Mouse (Mus musculus): ENCODE data around the gene Ccdc187. TPM values are rescaled to one million over a fixed set of nuclear protein-coding genes. Genes with fewer than 3 reads are reported as not detected.

The Ccdc187 gene
- polyA plus RNA-seq, 1 experiment = not detected

GRCm38 (mm10) chr2:26264646-26265045, 29.7 kb downstream of the Ccdc187 start:
- no peak overlapping the region for H3K4me3 ChIP-seq (ENCODE audit: extremely low read depth, insufficient read depth, insufficient read length)
- DNase-seq (ENCODE audit: low read depth in 1 of 2, low spot score in 2 of 2) = no peak
- no peak overlapping the region for H3K27ac ChIP-seq (ENCODE audit: insufficient read depth, low read length)
- no peaks in the 10 kb centered on the region for H3K36me3 ChIP-seq (ENCODE audit: control insufficient read depth, insufficient read depth, low read length)
- no peaks in the 10 kb centered on the region for H3K27me3 ChIP-seq (ENCODE audit: control insufficient read depth, insufficient read depth, low read length)
- WGBS = 79% methylated on average over 4 of the region's 4 CpGs
- H3K4me1 ChIP-seq (ENCODE audit: control insufficient read depth, insufficient read depth, insufficient read length) = no peaks in the 10 kb centered on the region
- no peak for TF ChIP-seq POLR2A (IDR thresholded peaks at IDR 0.05; ENCODE audit: low read depth, low read length)

GRCm38 (mm10) chr2:26257315-26258096, 36.9 kb downstream of the Ccdc187 start:
- Histone ChIP-seq H3K36me3 (ENCODE audit: control insufficient read depth, insufficient read depth, low read length) (no peaks in the 10 kb centered on the region), H3K4me3 (ENCODE audit: extremely low read depth, insufficient read depth, insufficient read length) (no peak overlapping the region), H3K4me1 (ENCODE audit: control insufficient read depth, insufficient read depth, insufficient read length) (no peaks in the 10 kb centered on the region), H3K27me3 (ENCODE audit: control insufficient read depth, insufficient read depth, low read length) (no peaks in the 10 kb centered on the region), H3K27ac (ENCODE audit: insufficient read depth, low read length) (no peak overlapping the region)
- TF ChIP-seq POLR2A (IDR thresholded peaks at IDR 0.05; ENCODE audit: low read depth, low read length) = no peak
- TF ChIP-seq CTCF (IDR thresholded peaks at IDR 0.05; ENCODE audit: extremely low read depth, insufficient read depth, insufficient read length, insufficient replicate concordance) = no peak
- no peak for DNase-seq (ENCODE audit: low read depth in 1 of 2, low spot score in 2 of 2)
- WGBS = 88% methylated on average over 16 of the region's 16 CpGs

DNA sequence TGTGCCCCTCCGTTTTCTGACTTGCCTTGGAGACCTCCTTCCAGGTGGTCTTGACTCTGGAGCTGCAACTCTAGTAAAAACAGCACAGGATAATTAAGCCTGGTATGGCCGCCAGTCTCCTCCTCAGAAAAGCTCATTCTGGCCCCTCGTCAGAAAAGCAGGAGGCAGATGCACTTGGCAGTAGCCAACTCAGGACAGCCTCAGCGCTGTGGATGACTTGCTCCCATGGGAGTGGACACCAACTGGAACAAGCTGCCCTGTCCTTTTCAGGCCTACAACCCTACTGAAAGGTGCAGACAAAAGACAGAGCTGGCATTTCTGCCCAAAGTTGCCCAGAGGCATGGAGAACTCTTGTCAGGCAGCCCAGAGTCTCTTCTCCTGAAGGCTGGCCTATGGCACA, 39.5 kb downstream of the Ccdc187 start:
- 79% methylated on average over 4 of the region's 4 CpGs for WGBS
- Histone ChIP-seq H3K4me1 (ENCODE audit: control insufficient read depth, insufficient read depth, insufficient read length) (no peaks in the 10 kb centered on the region), H3K27ac (ENCODE audit: insufficient read depth, low read length) (no peak overlapping the region), H3K4me3 (ENCODE audit: extremely low read depth, insufficient read depth, insufficient read length) (no peak overlapping the region), H3K27me3 (ENCODE audit: control insufficient read depth, insufficient read depth, low read length) (no peaks in the 10 kb centered on the region), H3K36me3 (ENCODE audit: control insufficient read depth, insufficient read depth, low read length) (no peaks in the 10 kb centered on the region)
- TF ChIP-seq POLR2A (IDR thresholded peaks at IDR 0.05; ENCODE audit: low read depth, low read length) = no peak
- no peak for TF ChIP-seq CTCF (IDR thresholded peaks at IDR 0.05; ENCODE audit: extremely low read depth, insufficient read depth, insufficient read length, insufficient replicate concordance)
- DNase-seq (ENCODE audit: low read depth in 1 of 2, low spot score in 2 of 2) = no peak

DNA sequence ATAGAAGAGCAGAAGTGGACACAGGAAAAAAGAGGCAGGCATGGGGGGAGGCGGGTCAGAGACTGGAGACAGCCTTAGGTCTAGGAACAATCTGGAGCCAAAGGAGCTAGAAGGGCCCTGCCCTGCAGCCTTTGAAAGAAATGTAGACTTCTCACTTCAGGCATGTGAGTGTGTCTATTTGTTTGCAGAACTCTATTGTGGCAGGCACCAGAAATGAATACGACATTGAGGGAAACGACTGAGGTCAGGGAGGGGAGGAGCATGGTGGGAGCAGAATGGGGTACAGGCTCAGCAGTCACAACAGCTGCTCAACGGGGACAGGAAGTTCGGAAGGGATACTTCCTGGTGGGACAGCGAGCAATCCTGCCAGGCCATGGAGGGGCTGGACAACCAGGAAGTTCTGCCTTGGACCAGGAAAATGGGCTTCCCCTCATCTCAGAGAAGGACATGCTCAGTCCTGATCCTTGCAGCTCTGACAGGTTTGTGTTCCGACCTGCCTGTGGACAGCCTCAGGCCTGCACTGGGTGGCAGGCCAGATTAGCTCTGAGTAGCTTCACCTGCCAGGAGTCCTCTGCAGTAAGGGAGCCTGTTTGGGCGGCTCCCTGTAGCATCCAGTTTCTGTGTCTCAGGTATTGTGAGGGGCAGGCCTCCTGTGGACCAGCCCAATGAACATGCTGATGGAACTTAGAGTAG, 41.7 kb downstream of the Ccdc187 start:
- no peak overlapping the region for H3K4me3 ChIP-seq (ENCODE audit: extremely low read depth, insufficient read depth, insufficient read length)
- H3K36me3 ChIP-seq (ENCODE audit: control insufficient read depth, insufficient read depth, low read length) = no peaks in the 10 kb centered on the region
- no peak for DNase-seq (ENCODE audit: low read depth in 1 of 2, low spot score in 2 of 2)
- WGBS = 35% methylated on average over 8 of the region's 8 CpGs
- TF ChIP-seq POLR2A (IDR thresholded peaks at IDR 0.05; ENCODE audit: low read depth, low read length) (no peak), CTCF (IDR thresholded peaks at IDR 0.05; ENCODE audit: extremely low read depth, insufficient read depth, insufficient read length, insufficient replicate concordance) (no peak)
- H3K4me1 ChIP-seq (ENCODE audit: control insufficient read depth, insufficient read depth, insufficient read length) = no peaks in the 10 kb centered on the region
- no peak overlapping the region for H3K27ac ChIP-seq (ENCODE audit: insufficient read depth, low read length)
- H3K27me3 ChIP-seq (ENCODE audit: control insufficient read depth, insufficient read depth, low read length) = no peaks in the 10 kb centered on the region

- Histone ChIP-seq H3K4me3 (ENCODE audit: extremely low read depth, insufficient read depth, insufficient read length) (no peak overlapping the region), H3K27ac (ENCODE audit: insufficient read depth, low read length) (no peak overlapping the region), H3K4me1 (ENCODE audit: control insufficient read depth, insufficient read depth, insufficient read length) (no peaks in the 10 kb centered on the region), H3K36me3 (ENCODE audit: control insufficient read depth, insufficient read depth, low read length) (no peaks in the 10 kb centered on the region), H3K27me3 (ENCODE audit: control insufficient read depth, insufficient read depth, low read length) (no peaks in the 10 kb centered on the region)
- WGBS = 47% methylated on average over 3 of the region's 3 CpGs
- no peak for DNase-seq (ENCODE audit: low read depth in 1 of 2, low spot score in 2 of 2)
- TF ChIP-seq CTCF (IDR thresholded peaks at IDR 0.05; ENCODE audit: extremely low read depth, insufficient read depth, insufficient read length, insufficient replicate concordance) = no peak
- TF ChIP-seq POLR2A (IDR thresholded peaks at IDR 0.05; ENCODE audit: low read depth, low read length) = no peak
Observed at GRCm38 (mm10) chr2:26247531-26247930, 46.8 kb downstream of the Ccdc187 start.

DNA sequence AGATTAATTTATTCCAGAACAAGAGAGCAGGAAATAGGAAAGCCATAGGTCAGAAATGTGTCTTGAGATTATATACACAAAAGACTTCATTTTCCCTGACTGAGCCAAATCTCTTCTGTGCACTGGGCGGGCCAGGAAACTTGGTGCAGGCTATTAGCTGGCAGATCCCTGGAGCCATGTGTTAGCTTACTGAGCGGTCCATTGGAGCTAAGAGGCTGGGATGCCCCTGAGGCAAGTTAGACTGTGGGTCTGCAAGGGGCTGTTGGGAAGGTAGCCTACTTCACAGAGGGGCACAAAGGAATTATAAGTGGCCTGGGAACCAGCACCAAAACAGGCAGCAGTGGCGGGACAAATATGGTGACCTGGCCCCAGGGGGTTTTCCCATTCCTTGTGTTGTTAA, 53.5 kb downstream of the Ccdc187 start:
- WGBS = 88% methylated on average over 3 of the region's 3 CpGs
- H3K4me1 ChIP-seq (ENCODE audit: control insufficient read depth, insufficient read depth, insufficient read length) = peaks cover 3% of the 10 kb centered on the region; the same call in 1 of the 2 replicates

DNA sequence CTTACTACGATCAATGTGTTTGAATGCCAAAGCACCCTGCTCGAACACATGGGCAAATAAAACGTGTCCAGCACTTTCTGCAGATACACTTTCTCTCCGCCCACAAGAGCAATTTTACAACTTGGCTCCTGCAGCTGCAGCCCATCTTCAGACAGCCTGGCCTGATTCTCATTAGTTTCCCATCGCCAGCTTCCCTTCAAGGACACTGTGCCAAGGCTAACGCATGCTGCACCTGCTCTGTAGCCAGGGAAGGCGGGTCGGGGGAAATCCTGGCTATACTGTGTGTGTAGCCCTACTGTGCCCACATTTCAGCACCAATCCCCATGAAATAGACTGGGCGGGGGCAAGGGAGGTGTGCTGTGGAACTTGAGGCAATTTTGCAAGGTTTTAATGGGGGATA, 54.0 kb downstream of the Ccdc187 start:
- DNase-seq (ENCODE audit: low read depth in 1 of 2, low spot score in 2 of 2) = no peak
- Histone ChIP-seq H3K27ac (ENCODE audit: insufficient read depth, low read length) (no peak overlapping the region), H3K4me3 (ENCODE audit: extremely low read depth, insufficient read depth, insufficient read length) (no peak overlapping the region), H3K27me3 (ENCODE audit: control insufficient read depth, insufficient read depth, low read length) (no peaks in the 10 kb centered on the region), H3K4me1 (ENCODE audit: control insufficient read depth, insufficient read depth, insufficient read length) (peaks cover 3% of the 10 kb centered on the region; the same call in 1 of the 2 replicates), H3K36me3 (ENCODE audit: control insufficient read depth, insufficient read depth, low read length) (no peaks in the 10 kb centered on the region)
- WGBS = 75% methylated on average over 9 of the region's 9 CpGs
- TF ChIP-seq POLR2A (IDR thresholded peaks at IDR 0.05; ENCODE audit: low read depth, low read length) = no peak
- TF ChIP-seq CTCF (IDR thresholded peaks at IDR 0.05; ENCODE audit: extremely low read depth, insufficient read depth, insufficient read length, insufficient replicate concordance) = no peak

More for the DNA sequence above, 53.5 kb downstream of the Ccdc187 start:
- H3K27ac ChIP-seq (ENCODE audit: insufficient read depth, low read length) = no peak overlapping the region
- no peak overlapping the region for H3K4me3 ChIP-seq (ENCODE audit: extremely low read depth, insufficient read depth, insufficient read length)
- H3K36me3 ChIP-seq (ENCODE audit: control insufficient read depth, insufficient read depth, low read length) = no peaks in the 10 kb centered on the region
- DNase-seq (ENCODE audit: low read depth in 1 of 2, low spot score in 2 of 2) = no peak
- TF ChIP-seq POLR2A (IDR thresholded peaks at IDR 0.05; ENCODE audit: low read depth, low read length) (no peak), CTCF (IDR thresholded peaks at IDR 0.05; ENCODE audit: extremely low read depth, insufficient read depth, insufficient read length, insufficient replicate concordance) (no peak)
- no peaks in the 10 kb centered on the region for H3K27me3 ChIP-seq (ENCODE audit: control insufficient read depth, insufficient read depth, low read length)
